Mouse (Mus musculus) c-Kit-negative CD71-positive TER-119-positive erythroid progenitor cells, embryonic 14.5 days (primary cell): ENCODE data around the gene Tcta.
"Not testable (repeated sequence)": the region's sequence is repeated elsewhere in the genome, so short reads cannot be mapped to it uniquely, and the experiment has no call there.

Source experiments
- DNase-seq: peaks from one replicate; pipeline ENCODE4 v3.0.0-alpha.2; 2013; ENCODE audit warnings: low read depth, low spot score

Tcta gene

DNA sequence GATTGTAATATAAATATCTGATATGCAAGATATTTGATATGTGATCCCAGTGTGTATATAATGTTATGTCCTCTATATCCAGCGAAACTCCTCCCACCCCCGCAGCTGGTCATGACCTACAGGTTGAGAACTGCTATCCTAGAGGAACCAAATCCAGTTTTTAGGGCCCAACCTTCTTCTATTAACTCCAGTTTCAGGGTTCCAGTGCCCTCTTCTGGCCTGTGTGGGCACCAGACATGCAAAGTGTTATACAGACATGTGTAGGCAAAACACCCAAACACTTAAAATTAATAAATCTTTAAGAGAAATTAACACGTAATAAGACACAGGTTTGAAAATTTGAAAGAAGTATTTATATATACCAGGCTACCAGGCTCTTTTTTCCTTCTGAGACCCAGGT is 11.6 kb upstream of the Tcta start:
- DNase-seq = no peak

DNA sequence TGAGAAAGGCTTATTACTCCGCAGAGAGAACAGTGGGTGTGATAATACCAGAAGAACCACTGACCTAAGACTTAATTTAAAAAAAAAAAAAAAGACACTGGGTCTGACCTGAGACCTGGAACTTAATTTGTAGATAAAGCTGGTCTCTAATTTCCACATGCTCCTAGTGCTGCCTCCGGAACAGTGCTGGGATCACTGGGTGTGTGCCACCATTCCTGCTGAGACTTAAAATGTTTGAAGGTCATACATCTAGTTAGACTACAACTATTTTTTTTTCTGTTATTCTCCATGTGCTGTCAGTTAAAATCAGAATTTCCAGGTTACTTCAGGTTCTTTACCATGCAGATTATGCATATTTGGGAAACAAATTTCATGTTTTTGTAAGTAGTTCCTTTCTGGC is 2.2 kb upstream of the Tcta start:
- no peak for DNase-seq

DNA sequence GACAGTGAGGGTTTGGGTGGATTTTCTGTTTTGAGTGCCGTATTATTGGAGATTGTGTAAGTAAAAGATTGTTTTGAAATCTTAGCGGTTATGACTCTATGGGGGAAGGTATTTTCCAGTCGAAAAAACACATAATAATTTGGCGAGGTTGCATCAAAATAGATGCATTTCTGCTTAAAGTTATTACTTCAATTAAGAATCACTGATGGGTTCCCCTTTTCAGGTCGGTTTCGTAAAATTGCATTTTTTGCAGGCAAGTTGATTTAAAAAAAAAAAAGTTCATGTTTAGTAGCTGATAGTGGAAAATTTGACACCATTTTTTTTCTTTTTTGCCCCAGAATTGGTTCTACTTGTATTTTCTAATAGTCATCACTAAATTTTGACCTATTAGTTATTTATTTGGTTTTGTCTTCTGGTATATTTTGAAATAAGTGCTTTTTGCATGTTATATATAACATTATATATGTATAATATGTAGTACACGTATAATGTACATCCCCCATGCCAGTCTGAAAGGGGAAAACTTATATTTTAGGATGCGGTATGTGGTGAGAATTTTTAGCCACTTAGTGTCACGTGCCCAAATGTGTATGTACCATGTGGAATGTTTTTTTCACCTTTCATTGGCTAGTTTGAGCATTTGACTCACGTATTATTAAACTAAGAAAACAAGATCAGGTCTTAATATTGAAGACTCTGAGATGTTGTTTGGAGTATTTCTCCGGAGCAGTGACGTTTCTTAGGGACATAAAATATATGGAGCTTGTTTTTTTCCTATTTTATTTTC is 1.3 kb upstream of the Tcta start:
- DNase-seq = no peak

DNA sequence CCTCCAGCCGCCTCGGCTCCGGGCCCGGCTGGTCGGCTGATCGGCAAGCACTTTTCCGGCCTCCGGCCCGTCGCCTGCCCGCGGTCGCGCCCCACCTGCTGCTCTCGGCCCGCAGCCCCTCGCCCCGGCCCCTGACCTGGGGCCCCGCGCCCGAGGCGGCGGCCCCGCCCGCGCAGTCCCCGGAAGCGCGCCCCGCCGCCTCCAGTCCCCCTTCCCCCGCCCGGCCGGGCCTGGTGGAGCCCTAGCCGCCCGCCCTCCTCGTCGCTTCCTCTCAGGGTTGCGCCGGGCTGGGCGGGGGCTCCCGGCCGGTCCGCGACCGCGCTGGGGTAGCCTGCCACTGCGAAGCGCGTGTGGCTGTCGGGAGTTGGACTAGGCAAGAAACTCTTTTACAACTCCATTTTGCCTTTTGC is 616 bp upstream of the Tcta start:
- DNase-seq = peak; percentile 67

DNA sequence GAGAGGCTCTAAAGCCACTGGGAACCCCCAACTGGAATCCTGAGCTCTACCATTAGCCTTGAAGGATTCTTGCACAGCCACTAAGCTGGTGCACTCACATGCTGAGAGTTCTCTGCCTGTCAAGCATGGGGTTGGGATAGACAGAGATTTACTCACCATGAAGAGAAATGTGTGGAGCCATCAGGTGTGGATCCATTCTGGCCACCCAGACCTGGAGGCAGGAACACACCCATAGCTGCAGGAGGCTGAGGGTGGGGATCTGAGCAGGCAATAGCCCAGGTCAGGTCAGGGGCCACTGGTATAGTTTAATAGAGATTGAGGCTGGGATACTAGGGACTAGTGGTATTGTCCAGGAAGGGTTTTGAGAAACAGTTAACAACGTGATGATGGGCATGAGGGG is 790 bp downstream of the Tcta start:
- DNase-seq = no peak

DNA sequence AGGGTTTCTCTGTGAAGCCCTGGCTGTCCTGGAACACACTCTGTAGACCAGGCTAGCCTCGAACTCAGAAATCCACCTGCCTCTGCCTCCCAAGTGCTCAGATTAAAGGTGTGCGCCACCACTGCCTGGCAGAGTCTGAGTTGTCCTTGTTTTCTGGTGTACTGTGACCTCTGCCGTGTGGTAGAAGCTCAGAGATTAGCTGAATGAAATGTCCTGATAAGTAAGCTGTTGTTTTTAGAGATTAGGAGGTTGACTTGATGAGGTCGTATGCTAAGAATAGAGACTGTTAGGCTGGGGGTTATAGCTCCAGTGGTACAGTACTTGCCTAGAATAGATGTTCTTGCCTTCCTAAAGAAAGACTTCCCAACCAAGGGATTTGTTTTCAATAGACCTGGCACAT is 1.2 kb downstream of the Tcta start:
- no peak for DNase-seq

DNA sequence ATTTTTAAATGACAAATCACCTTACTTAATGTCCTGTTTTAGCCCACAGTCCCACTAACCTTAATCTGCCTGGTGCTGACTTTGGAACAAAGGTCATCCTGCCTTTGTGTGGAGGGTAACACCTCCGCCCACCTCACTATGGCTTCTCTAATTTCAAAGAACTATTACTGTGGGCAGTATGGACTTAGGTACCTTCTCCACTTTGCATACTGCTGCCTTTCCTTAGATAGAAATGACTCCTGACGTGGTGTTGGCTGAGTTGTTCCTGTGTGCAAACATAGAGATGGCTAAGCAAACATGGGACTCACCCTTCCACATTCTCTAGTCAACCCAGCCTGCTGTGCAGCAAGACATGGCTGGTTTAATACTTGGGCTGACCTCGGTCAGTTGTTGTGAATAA is 4.1 kb downstream of the Tcta start:
- DNase-seq = no peak

DNA sequence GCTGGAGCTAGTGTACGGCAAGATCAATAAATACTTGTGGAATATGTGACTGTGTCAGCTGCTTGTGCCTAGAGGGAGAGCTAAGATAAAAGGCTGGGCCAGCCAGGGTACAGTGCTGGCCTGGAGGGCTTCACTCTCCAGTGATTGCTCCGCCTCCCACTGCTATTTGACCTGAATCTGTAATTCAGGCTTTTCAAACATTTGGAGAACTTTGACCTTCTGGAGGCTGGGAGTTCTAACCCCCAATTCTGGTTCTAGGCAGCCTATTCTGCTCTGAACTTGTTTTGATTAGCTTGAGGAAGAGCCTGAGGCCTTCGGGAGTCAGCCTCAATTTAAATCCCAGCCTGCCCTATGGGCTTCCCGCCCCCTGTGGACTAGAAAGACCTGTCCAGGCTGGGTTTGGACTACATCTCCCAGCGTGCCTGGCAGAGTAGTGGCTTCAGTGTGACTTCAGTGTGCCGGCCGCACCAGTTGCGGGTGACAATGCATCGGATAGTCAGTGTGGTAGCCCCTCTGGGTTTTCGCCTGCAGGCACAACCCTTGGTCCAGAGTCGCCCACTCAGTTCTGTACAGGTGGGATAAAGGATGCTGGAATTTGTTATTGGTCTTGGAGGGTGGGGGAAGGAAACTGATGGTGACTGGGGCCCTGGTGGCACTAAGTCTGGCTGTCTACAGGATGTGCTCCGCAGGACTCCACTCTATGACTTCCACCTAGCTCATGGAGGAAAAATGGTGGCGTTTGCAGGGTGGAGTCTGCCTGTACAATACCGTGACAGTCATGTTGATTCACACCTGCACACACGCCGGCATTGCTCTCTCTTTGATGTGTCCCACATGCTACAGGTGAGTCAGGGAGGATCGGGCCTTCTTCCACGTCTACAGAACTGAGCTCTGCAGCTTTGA is 9.3 kb downstream of the Tcta start, which contains the start of gene Amt:
Gene Amt, plus strand, starts transcription at position 401 of the 903 bp plus-strand sequence.
- DNase-seq = no peak

DNA sequence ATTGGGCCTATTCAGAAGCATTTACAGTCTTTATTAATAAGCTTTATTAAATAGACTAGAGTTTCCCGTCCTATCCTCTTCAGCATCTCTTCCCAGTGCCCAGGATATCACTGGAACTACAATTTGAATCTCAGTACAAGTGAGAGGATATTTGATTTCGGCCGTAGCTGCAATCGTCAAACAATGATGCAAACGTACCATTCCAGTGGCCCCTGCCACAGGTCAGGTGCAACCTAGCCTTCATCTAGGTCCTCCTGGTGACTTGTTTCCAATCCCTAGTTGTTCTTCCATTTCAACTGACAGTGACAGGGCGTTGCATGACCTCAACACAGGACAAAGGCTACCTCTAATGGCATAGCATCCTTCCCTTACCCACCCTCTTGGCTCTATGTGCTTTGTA is 15.2 kb downstream of the Tcta start:
- DNase-seq = no peak

DNA sequence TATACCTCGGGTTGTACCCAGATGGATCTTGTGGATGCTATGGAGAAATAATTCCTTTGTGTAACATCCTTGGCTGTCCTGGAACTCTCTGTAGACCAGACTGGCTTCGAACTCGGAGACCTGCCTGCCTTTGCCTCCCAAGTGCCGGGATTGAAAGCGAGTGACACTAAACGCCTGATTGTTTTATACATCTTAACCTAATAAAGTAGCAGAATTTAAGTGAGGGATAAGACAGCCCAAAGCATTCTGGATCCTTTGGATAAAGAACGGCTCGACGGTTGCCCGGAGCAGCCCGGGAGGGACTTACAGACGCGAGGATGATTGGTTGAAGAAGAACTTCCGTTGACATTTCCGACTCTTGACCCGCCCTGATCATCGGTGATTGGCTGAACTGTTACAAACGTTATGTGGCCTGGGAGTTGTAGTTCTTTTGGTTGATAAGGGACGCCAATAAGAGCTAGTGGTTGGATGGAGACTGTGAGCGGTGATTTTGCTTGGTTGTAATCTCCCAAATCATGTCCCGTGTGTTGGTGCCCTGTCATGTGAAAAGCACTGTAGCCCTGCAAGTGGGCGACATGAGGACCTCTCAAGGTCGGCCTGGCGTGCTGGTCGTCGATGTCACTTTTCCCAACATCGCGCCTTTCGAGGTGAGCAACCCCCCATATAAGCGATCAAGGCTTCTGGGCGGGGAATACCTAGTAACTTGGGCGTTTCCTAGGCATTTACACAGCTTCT is 15.8 kb downstream of the Tcta start, which contains the start of gene Nicn1:
Gene Nicn1, plus strand, starts transcription at position 414 of the 735 bp plus-strand sequence.
- peak; percentile 96 for DNase-seq

DNA sequence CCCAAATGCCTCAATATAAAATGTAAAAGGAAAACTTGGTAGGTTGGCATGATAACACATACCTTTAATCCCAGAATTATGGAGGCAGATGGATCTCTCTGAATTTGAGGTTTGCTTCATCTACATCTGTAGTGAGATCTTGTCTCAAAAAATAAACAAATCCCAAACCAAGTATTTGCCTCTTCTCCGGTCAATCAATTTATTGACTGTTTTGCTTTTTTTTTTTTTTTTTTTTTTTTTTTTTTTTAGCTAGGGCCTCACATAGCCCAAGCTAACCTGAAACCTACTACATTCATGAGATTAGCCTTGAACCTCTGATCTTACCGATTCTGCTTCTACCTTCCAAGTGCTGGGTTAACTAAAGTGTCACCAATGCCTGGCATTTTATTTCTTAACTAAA is 16.6 kb downstream of the Tcta start:
- DNase-seq = no peak

DNA sequence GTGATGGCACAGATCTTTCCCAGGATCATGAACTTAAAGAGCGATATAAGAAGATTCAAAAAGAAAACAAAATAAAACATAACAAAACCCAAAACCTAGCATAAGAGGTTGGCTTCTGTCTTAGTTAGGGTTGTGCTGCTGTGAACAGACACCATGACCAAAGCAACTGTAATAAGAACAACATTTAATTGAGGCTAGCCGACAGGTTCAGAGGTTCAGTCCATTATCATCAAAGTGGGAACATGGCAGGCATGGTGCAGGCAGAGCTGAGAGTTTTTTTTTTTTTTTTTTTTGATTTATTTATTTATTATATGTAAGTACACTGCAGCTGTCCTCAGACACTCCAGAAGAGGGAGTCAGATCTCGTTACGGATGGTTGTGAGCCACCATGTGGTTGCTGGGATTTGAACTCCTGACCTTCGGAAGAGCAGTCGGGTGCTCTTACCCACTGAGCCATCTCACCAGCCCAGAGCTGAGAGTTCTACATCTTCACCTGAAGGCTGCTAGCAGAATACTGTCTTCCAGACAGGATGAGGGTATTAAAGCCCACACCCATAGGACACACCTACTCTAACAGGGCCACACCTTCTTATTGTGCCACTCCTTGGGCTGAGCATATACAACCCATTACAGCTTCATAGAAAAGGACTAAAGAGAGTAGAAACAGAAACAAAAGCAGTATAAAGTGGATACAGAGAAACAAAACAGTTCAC is 18.3 kb downstream of the Tcta start:
- not testable (repeated sequence) for DNase-seq

DNA sequence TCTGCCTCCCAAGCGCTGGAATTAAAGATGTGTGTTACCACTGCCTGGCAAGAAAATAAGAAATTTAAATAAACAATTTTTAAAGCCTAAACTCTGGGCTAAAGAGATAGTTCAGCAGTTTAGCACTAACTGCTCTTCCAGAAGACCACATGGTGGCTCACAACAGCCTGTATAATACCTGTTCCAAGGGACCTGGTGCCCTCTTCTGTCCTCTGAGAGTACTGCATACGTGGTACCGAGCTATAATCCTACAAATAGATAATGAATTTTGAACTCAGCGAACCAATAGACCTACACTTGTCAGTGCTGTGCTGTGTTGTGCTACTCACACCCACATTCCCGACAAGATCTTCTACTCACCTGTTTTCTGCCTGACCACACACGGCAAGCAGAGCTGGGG is 21.6 kb downstream of the Tcta start:
- peak; percentile 62 for DNase-seq

DNA sequence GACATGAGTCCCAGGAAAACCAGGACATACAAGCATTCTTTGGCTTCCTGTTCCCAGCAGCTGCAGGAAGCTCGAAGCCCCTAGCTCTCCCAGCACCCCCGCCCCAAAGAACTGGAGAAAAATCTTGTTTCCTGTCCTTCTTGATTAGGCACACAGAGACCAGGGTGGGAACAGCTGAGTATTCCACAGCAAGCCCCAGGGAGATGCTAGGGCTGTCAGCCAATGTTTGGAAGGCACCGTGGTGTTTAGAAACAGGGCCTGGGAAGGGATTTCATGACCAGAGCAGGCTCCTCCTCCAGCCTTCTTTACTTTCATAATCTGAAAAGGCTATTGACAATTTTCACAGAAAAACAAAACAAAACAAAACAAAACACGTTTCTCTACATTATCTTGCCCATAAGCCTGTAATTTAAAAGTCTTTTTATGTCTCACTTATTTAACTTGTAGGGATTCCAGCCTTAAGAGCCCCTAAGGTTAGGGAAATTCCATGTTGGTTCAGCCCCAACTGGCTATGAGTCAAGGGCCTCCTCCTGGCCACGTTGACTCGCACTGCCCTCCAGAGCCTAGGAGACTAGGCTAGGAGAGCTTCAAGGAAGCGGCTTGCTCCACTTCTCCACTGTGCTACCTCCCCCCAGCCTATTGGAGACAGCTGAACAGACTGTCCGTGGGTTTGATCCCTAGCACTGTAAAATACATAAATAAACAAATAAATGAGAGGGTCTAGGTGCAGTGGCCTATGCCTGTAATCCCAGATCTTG is 25.7 kb downstream of the Tcta start:
- no peak for DNase-seq

DNA sequence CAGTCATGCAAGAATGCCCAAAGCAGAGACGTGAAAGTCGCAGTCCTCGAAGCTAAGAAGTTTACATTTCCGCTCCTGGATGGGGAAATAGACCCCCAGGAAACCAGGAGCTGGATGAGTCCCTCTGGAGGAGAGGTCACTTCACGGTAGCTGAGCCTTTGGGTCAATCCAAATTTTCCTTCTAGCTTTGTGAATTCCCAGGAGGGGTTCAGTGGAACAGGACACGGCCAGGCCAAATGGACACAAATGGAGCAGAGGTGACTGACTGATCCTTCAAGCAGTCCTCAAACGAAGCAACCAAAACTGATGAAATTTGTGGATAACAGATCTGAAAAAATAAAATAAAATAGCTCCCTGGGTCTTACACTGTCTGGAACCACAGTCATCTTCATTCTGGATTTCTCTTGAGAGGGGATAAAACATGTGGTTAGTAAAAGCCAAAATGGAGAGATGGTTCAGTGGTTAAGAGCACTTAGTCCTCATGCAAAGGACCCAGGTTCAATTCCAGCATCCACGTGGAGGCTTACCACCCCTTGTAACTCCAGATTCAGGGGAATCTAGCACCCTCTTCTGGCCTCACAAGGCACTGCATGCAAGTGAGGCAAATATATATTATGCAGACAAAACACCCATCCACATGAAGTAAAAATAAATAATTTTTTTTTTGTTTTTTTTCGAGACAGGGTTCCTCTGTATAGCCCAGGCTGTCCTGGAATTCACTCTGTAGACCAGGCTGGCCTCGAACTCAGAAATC is 27.1 kb downstream of the Tcta start:
- peak; percentile 50 for DNase-seq

DNA sequence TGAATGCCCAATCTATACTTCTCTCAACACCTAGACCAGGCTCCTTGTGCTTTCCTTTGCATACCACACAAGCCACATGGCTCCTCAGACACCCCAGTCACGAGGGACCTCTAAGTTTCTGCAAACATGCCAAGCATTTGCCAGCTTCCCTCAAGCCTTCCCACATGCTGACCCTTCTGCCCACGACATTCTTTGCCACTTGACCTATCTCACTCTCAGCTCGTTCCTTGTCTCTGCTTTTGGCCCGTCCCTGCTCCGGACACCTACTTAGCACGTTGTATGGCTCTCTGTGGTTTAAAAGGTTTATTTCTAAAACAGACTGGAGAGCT is 30.7 kb downstream of the Tcta start:
- no peak for DNase-seq

DNA sequence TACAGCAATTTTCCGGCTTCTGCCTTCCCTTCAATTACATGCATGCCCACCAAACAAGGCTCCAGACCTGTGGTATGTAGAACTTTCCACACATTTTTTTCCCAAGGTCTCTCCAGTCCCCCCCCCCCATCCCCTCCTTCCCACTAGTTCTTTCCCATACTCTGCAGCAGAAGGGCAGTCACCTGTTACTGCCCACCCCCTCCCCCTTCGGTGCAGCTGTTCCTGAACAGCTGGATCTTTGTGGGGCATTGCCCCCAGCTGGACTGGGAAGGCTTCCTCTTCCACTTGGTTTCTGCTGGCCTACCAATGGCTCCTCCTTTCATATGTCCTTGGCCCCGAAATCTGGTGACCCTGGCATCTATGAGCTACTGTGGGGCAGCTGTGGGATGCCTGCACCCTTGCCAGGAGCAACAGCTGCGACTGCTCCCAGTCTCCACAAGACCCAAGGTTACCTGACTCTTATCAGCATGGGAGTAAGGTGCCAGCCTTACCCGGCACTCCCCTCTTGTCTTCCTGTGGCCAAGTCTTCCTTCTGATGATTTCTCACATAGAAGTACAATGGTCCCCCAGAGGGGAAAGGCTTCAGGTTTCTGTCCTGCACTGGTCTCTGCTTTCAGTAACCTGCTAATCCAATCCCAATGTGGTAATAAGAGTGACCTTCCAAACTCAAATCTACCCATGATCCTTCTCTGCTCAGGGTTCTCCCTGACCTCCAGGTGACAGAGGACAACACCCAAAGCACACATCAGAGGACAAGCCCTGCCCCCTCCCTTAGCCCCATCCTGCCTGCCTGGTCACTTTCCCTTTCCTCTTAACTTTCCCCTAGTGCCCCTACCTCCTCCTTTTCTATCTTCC is 31.3 kb downstream of the Tcta start:
- no peak for DNase-seq

DNA sequence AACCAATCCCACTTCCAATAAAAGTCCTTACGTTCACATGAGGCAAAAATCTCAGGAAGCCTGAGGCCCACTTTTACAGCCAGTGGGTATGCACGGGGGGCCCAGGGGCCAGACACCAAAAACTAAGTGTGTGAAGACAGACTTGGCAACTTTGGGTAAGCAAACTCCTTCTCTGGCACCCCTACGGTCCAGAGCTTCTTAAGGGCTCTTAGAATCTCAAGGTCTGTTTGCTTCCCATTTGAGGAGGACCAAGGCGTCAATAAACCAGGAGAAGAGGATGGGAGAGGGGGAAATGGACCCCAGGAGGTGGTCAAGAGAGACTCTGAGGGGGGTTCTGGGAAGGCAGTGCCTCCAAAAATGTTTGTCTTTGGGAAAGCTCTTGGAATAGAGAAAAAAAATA is 32.5 kb downstream of the Tcta start:
- DNase-seq = no peak

DNA sequence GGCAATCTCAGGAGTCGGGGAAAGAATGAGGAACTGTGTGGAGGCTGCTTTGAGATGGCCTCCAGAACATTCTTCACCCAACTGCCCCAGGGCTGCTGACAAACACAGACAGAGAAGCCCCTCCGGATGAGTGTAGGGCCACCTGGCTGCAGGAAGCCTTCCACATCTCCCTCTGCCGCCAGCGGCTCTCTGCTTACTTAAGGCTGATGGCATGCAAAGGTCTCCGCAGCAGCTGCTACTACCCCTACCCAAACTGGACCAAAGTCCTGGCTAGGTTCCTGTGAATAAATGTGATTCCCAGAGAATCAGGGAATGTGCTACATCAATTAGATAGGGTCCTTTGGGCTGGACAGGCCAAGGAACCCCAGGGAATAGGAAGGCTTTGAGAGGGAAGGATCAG is 33.3 kb downstream of the Tcta start:
- no peak for DNase-seq
